Mouse (Mus musculus) ovary, postnatal 14 days (tissue): ENCODE measurements at regions not wholly inside any gene's neighbourhood (a gene's known extent, or its start where the extent isn't known, plus 50 kb on each side); places are given as distances from the start of the nearest gene placed in this dataset.

Experiments used
- DNase-seq: peaks from one replicate; pipeline ENCODE4 v3.0.0; 2022; ENCODE audit warnings: low spot score

- DNase-seq = no peak
Observed at GRCm38 (mm10) chr8:8054224-8054916, 606.7 kb downstream of the Efnb2 start.

GRCm38 (mm10) chr8:8051186-8051585 is 609.9 kb downstream of the Efnb2 start:
- no peak for DNase-seq

DNA sequence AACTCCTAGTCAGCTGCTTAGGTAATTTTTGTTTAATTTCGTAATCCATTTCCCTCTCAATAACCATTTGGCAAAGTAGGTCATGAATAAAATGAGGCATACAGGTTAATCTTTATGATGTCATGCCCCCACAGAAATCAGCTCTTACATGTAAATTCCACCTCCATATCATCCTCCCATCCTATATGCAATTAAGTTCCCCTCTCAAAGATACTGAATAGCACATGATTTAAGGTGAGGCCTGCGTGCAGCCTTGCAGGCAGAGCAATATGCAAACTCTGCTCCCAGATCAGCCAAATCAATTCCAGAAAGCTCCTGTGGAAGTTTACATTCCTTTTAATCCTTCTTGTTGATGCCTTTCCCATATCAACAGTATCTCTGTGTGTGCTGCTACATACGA is 610.3 kb downstream of the Efnb2 start:
- no peak for DNase-seq

DNA sequence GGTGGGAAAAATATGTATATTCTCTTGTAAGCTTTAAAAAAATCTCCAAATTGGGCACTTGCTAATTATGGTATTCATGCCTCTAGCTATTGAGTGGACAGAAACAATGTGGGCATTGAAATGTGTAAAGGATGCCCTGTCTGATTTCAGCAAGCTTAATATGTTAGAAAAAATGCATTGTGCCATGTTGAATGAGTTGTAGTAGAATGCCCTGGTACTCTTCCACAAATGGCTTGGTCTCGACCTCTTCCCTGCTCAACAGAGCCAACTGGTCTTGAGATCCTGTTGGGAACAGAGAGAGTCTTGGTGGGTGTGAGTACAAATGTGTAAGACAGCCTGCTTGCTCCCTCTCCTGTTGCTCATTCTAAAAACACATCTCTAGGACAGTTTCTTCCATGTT is 616.1 kb downstream of the Efnb2 start:
- DNase-seq = no peak

- DNase-seq = no peak
Observed at GRCm38 (mm10) chr8:8044296-8044695, 616.7 kb downstream of the Efnb2 start.

- DNase-seq = no peak
Observed at GRCm38 (mm10) chr8:8037929-8038328, 623.1 kb downstream of the Efnb2 start.

DNA sequence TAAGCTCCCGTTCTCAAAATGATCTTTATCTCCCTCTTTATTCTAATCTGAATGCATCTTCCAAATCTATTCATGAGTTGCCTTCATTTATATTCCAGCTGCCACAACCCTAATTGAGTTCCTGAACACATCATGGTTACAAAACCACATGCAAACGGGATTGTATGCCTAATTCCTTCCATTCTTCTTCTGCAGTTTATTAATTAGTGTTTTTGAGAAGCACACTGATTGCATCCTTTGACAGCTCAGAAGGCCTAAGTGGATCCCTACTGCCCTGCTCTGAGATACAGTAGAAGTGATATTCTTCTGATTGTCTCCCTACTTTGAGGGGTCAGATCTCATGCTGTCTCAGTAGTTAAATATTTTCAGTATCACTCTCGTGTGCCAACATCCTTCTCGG is 649.9 kb downstream of the Efnb2 start:
- no peak for DNase-seq

DNA sequence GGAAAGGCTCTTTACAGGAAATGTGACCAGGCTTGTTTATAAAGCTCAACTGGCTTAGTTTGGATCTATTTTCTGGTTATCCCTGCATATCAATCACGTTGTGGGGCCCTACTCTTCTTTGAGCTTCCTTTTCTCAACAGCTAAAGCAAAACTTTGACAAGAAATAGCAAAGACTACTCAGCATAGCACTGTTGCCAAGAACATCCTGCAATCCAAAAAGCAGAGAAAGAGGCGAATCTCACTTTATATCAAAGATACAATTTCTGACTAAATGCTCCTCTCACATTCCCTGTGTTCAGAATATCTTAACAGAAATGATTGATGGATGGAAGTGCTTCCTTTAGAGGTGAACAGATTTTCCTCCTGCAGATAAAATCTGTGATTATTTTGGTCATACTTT is 666.1 kb downstream of the Efnb2 start:
- no peak for DNase-seq

GRCm38 (mm10) chr8:7988820-7989219 is 672.2 kb downstream of the Efnb2 start:
- no peak for DNase-seq

DNA sequence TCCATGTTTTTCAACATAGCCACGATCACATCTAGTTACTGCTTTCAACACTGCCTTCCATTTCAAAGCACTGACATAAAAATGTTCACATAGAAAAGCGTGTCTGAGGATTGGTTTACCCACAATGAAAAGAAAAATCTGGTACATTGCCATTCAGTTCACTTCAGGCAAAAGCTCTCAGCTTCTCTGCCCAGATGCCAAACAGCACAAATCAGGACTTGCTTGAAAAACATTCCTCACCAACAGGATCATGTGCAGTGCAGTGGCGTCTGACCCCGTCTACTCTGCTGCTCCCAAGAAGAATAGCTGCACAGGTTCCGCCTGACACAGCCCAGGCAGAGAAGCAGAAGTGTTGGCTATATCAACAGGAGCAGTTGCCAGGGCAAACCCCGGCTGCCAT is 684.0 kb downstream of the Efnb2 start:
- no peak for DNase-seq

GRCm38 (mm10) chr8:7973791-7974190 is 687.3 kb downstream of the Efnb2 start:
- DNase-seq = no peak

DNA sequence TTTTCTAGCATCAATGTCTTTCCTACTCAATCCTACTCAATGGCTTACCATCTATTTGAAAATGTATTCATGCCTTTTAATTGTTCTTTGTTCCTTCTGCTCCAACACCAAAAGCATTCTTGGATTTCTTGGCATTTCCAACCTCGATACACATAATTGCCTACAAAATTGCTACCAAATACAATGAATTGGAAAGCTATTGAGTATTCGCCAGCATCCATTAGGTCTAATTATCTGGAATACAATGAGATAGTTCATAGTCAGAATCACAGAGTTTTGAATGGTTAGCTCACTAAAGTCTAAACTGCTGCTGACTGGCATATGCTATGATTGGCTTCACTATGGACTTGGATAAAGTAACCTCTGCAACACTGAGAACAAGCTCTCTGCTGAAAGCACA is 696.8 kb downstream of the Efnb2 start:
- DNase-seq = no peak

- DNase-seq = no peak
Observed at GRCm38 (mm10) chr8:7956745-7957144, 704.3 kb downstream of the Efnb2 start.

DNA sequence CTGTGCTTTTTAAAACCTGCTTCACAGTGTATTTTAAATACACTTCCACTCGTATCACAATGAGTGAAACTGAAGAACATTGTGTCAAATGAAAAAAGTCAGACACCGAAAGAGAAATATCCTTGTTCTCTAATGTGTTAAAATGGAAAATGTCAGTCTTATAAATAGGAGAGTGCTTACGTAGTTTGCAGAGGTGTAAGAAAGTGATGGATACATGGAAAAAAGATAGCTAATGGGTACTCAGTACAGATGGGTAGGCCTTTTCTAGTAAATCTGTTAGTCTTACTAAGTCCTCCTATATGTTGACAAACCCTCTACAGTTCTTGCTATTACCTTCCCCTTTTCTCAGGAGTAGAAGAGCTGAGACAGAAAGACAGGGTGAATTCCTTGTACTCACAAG is 706.2 kb downstream of the Efnb2 start:
- DNase-seq = no peak

- DNase-seq = no peak
Observed at GRCm38 (mm10) chr8:7945966-7946775, 714.9 kb downstream of the Efnb2 start.

- no peak for DNase-seq
Observed at GRCm38 (mm10) chr8:7936596-7936995, 724.4 kb downstream of the Efnb2 start.

DNA sequence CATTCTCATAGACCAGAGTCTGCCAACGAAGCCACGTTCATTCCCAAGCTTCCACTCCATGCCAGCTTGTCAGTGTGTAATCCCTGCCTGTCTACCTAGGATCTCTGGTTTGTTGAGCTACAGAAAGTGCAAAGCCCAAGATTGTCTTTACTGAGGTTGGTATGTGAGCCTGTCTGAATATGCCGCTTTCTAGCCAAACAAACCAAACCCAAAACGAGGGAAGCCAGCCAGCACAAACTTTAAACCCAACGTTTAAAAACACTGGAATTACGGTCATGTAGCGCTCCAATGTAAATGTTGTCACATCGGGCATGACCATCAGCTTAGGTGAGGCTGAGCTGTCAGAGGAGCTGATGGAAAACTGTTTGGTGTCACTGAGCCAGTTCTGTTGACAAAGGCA is 741.6 kb downstream of the Efnb2 start:
- DNase-seq = no peak

GRCm38 (mm10) chr8:7894338-7894737 is 766.7 kb downstream of the Efnb2 start:
- DNase-seq = no peak

- no peak for DNase-seq
Observed at GRCm38 (mm10) chr8:7853169-7853568, 807.9 kb downstream of the Efnb2 start.

DNA sequence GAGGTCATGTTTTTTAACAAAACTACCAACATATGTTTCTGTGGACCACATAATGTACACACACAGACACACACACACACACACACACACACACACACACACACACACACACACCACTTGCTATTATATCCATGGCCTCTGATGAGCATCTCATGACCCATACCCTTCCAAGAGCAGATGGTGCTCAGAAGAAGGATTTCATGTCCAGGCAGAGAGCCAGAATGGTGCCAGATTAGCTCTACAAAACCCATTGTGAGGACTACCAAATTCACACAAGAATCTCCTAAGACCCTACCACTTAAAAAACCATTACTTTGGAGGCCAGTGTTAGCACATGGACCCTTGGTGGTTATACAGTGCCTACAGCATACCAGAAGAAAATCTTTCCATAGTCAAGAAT is 810.5 kb downstream of the Efnb2 start:
- no peak for DNase-seq

GRCm38 (mm10) chr8:7831948-7832347 is 829.1 kb downstream of the Efnb2 start:
- DNase-seq = no peak

- no peak for DNase-seq
Observed at GRCm38 (mm10) chr8:7827811-7828210, 833.2 kb downstream of the Efnb2 start.

DNA sequence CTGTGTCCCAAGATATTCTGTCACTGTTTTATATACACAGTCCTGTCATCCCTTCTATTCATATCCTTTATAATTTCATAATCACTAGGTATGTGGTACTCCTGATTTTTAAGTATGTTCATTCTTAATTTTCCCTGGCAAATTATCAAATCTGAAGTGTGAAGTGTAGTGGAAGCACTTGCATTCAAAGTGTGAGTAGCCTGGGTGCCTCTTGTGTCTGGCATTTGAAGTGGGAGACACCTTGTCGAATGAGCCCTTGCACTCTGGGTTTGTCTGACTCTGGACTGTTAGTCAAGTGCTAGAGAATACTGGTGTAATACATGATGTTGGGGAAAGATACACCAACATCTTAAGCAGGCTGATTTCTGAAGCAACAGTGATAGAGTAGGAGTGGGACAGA is 852.6 kb downstream of the Efnb2 start:
- DNase-seq = no peak

DNA sequence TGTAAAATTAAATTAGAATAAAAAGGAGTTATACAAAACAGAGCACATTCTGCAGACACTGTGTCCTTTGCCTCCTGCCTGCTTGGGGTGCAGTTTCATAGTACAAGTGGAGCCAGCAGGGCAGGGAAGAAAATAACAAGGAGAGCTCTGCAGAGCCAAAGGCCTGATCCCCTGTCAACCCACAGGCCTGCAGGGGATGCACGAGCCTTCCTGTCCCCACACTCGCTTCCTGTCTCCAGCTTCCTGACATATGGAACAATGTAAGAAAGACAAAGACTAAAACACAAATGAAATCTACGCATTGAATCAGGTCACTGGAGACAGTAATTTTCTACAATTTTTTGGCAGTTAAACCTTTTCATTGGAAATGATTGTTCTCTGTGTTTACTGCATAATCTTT is 861.8 kb downstream of the Efnb2 start:
- no peak for DNase-seq
